Mouse (Mus musculus): ENCODE measurements around the gene Lcp1. TPM values are rescaled to one million over a fixed set of nuclear protein-coding genes. Genes with fewer than 3 reads are reported as not detected.

Gene Lcp1
- polyA plus RNA-seq, 1 experiment, result 72.9 TPM

- peaks cover 62% of the 10 kb centered on the region for H3K4me1 ChIP-seq (ENCODE audit: control insufficient read depth, insufficient read depth, insufficient read length)
- H3K27me3 ChIP-seq (ENCODE audit: control insufficient read depth, insufficient read depth, low read length), result no peaks in the 10 kb centered on the region
- no peak for TF ChIP-seq POLR2A (IDR thresholded peaks at IDR 0.05; ENCODE audit: low read depth, low read length)
- TF ChIP-seq CTCF (IDR thresholded peaks at IDR 0.05; ENCODE audit: extremely low read depth, insufficient read depth, insufficient read length, insufficient replicate concordance), result no peak
- 16% methylated on average over 5 of the region's 5 CpGs for WGBS
- H3K36me3 ChIP-seq (ENCODE audit: control insufficient read depth, insufficient read depth, low read length), result peaks cover 10% of the 10 kb centered on the region
- no peak overlapping the region for H3K4me3 ChIP-seq (ENCODE audit: extremely low read depth, insufficient read depth, insufficient read length)
- peak overlapping the region; percentile 66 for H3K27ac ChIP-seq (ENCODE audit: insufficient read depth, low read length)
- no peak for DNase-seq (ENCODE audit: low read depth in 1 of 2, low spot score in 2 of 2)
These were observed 55.1 kb downstream of the Lcp1 start for GRCm38 (mm10) chr14:75185796-75186594.

DNA sequence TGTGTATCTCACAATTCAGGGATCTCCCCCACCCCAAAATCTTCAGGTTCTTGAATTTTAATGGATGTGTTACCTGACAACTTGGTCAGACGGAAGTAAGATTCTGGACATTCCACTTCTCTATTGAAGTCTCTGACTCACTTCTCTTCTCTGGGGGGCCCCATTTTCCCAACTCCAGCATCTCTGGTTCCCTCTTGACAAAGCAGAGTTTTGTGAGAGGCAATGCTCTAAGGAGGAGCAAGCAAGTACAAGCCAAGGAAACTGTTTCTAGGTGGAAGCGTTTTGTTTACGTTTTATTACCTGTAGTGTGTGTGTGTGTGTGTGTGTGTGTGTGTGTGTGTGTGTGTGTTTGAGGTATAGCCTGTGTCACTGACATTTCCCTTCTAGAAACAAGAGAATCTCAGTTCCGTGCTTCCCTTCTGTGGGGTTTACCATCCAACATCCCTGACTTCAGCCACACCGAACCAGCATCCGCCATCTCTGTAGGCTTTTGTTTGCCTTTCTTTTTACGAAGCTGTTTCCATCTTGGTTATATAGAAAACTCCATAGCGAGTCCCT, 56.0 kb downstream of the Lcp1 start:
- 81% methylated on average over 8 of the region's 8 CpGs for WGBS
- Histone ChIP-seq H3K4me1 (ENCODE audit: control insufficient read depth, insufficient read depth, insufficient read length) (peaks cover 69% of the 10 kb centered on the region), H3K27ac (ENCODE audit: insufficient read depth, low read length) (peak overlapping the region; percentile 66), H3K36me3 (ENCODE audit: control insufficient read depth, insufficient read depth, low read length) (peaks cover 12% of the 10 kb centered on the region), H3K27me3 (ENCODE audit: control insufficient read depth, insufficient read depth, low read length) (no peaks in the 10 kb centered on the region), H3K4me3 (ENCODE audit: extremely low read depth, insufficient read depth, insufficient read length) (no peak overlapping the region)
- DNase-seq (ENCODE audit: low read depth in 1 of 2, low spot score in 2 of 2), result no peak
- no peak for TF ChIP-seq CTCF (IDR thresholded peaks at IDR 0.05; ENCODE audit: extremely low read depth, insufficient read depth, insufficient read length, insufficient replicate concordance)
- no peak for TF ChIP-seq POLR2A (IDR thresholded peaks at IDR 0.05; ENCODE audit: low read depth, low read length)

- WGBS, result 69% methylated on average over 6 of the region's 6 CpGs
- no peak overlapping the region; the same call in 1 of the 2 replicates for H3K27ac ChIP-seq (ENCODE audit: insufficient read depth, low read length)
- no peak overlapping the region for H3K4me3 ChIP-seq (ENCODE audit: extremely low read depth, insufficient read depth, insufficient read length)
- H3K36me3 ChIP-seq (ENCODE audit: control insufficient read depth, insufficient read depth, low read length), result peaks cover 12% of the 10 kb centered on the region
- TF ChIP-seq CTCF (IDR thresholded peaks at IDR 0.05; ENCODE audit: extremely low read depth, insufficient read depth, insufficient read length, insufficient replicate concordance) (no peak), POLR2A (IDR thresholded peaks at IDR 0.05; ENCODE audit: low read depth, low read length) (no peak)
- DNase-seq (ENCODE audit: low read depth in 1 of 2, low spot score in 2 of 2), result no peak
- H3K4me1 ChIP-seq (ENCODE audit: control insufficient read depth, insufficient read depth, insufficient read length), result peaks cover 65% of the 10 kb centered on the region
- no peaks in the 10 kb centered on the region for H3K27me3 ChIP-seq (ENCODE audit: control insufficient read depth, insufficient read depth, low read length)
These were observed 57.6 kb downstream of the Lcp1 start for GRCm38 (mm10) chr14:75188521-75188920.

DNA sequence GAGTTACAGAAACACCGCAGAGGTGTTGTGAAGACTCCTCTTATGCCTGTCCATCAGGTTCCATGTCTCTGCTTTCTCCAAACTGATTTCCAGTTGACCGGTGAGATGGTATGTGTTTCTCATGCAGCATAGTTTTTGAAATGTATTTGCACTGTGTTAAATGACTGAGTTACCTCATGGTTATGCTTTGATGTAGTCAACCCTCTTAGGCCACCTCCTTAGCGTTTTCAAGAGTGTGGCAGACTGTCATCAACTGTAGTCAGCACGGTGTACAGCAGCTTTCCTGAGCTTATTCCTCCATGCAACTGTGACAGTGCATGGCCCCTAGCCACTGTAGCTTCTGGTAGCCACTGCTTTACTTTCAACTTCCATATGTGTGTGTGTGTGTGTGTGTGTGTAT, 58.1 kb downstream of the Lcp1 start:
- WGBS, result 68% methylated on average over 4 of the region's 4 CpGs
- peaks cover 64% of the 10 kb centered on the region; the same call in 1 of the 2 replicates for H3K4me1 ChIP-seq (ENCODE audit: control insufficient read depth, insufficient read depth, insufficient read length)
- H3K27ac ChIP-seq (ENCODE audit: insufficient read depth, low read length), result no peak overlapping the region
- TF ChIP-seq POLR2A (IDR thresholded peaks at IDR 0.05; ENCODE audit: low read depth, low read length), result no peak
- no peak for TF ChIP-seq CTCF (IDR thresholded peaks at IDR 0.05; ENCODE audit: extremely low read depth, insufficient read depth, insufficient read length, insufficient replicate concordance)
- no peak overlapping the region for H3K4me3 ChIP-seq (ENCODE audit: extremely low read depth, insufficient read depth, insufficient read length)
- H3K27me3 ChIP-seq (ENCODE audit: control insufficient read depth, insufficient read depth, low read length), result no peaks in the 10 kb centered on the region
- H3K36me3 ChIP-seq (ENCODE audit: control insufficient read depth, insufficient read depth, low read length), result peaks cover 12% of the 10 kb centered on the region
- DNase-seq (ENCODE audit: low read depth in 1 of 2, low spot score in 2 of 2), result no peak

DNA sequence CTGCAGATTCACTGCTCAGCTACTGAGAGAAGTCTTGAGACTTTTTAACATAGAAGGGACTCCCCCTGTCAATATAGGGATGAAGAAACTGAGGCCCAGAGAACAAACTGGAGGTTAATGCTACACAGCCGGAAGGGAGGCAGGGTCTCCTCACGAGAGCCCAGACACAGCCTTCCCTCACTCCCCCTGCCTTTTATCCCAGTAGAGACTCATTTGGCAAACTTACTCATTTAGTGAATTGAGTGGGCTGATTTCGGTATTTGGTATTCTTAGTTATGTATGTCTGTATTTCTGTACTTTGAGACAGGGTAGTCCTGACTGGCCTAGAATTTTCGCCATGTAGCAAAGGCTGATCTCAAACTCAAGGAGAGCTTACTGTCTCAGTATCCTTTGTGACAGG, 59.8 kb downstream of the Lcp1 start:
- DNase-seq (ENCODE audit: low read depth in 1 of 2, low spot score in 2 of 2), result no peak
- WGBS, result 84% methylated on average over 4 of the region's 4 CpGs
- Histone ChIP-seq H3K27me3 (ENCODE audit: control insufficient read depth, insufficient read depth, low read length) (no peaks in the 10 kb centered on the region), H3K4me3 (ENCODE audit: extremely low read depth, insufficient read depth, insufficient read length) (no peak overlapping the region), H3K36me3 (ENCODE audit: control insufficient read depth, insufficient read depth, low read length) (peaks cover 13% of the 10 kb centered on the region), H3K27ac (ENCODE audit: insufficient read depth, low read length) (no peak overlapping the region), H3K4me1 (ENCODE audit: control insufficient read depth, insufficient read depth, insufficient read length) (peaks cover 58% of the 10 kb centered on the region; the same call in 1 of the 2 replicates)
- TF ChIP-seq CTCF (IDR thresholded peaks at IDR 0.05; ENCODE audit: extremely low read depth, insufficient read depth, insufficient read length, insufficient replicate concordance), result no peak
- TF ChIP-seq POLR2A (IDR thresholded peaks at IDR 0.05; ENCODE audit: low read depth, low read length), result no peak

DNA sequence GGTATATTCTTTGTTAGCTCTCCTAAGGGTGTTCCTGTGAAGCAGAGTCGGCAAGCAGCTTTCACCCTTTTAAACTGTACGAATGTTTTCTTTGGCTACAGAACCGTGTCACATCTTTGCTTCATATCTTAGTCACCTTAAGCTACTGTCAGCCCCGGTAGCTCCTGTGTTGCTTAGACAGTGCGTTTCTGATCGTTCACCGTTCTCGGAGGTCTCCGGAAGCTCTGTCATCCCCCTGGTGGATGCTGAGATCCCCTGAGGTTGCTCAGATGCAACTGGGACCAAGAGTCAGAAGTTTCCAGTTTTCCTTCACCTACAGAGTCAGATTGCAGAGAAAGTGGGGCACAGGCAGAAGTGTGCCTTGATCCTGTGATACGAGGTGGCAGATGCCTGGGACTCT, 61.5 kb downstream of the Lcp1 start:
- Histone ChIP-seq H3K27me3 (ENCODE audit: control insufficient read depth, insufficient read depth, low read length) (no peaks in the 10 kb centered on the region), H3K4me1 (ENCODE audit: control insufficient read depth, insufficient read depth, insufficient read length) (peaks cover 47% of the 10 kb centered on the region), H3K36me3 (ENCODE audit: control insufficient read depth, insufficient read depth, low read length) (peaks cover 13% of the 10 kb centered on the region), H3K4me3 (ENCODE audit: extremely low read depth, insufficient read depth, insufficient read length) (no peak overlapping the region), H3K27ac (ENCODE audit: insufficient read depth, low read length) (peak overlapping the region; percentile 27)
- TF ChIP-seq POLR2A (IDR thresholded peaks at IDR 0.05; ENCODE audit: low read depth, low read length) (no peak), CTCF (IDR thresholded peaks at IDR 0.05; ENCODE audit: extremely low read depth, insufficient read depth, insufficient read length, insufficient replicate concordance) (no peak)
- no peak for DNase-seq (ENCODE audit: low read depth in 1 of 2, low spot score in 2 of 2)
- 68% methylated on average over 10 of the region's 10 CpGs for WGBS

DNA sequence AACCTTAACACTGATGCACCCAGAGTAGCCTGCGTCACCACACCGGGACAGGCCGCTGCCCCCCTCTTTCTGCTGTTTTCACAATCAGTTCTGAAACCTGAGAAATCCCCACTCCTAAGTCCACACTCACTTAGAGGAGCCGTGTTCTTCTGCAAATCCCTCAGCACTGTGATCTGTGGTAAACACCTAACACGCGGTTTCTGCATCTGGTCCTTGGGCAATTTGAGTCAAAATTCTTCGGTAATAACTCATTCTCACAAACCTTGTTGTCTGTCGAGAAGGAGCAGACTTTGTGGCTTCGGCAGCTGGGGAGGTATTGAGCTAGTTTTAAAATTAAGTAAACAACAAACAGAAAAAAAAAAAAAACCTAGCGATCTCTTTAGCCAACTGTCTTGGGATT, 62.0 kb downstream of the Lcp1 start:
- TF ChIP-seq POLR2A (IDR thresholded peaks at IDR 0.05; ENCODE audit: low read depth, low read length), result no peak
- TF ChIP-seq CTCF (IDR thresholded peaks at IDR 0.05; ENCODE audit: extremely low read depth, insufficient read depth, insufficient read length, insufficient replicate concordance), result no peak
- Histone ChIP-seq H3K36me3 (ENCODE audit: control insufficient read depth, insufficient read depth, low read length) (peaks cover 14% of the 10 kb centered on the region), H3K4me1 (ENCODE audit: control insufficient read depth, insufficient read depth, insufficient read length) (peaks cover 44% of the 10 kb centered on the region), H3K4me3 (ENCODE audit: extremely low read depth, insufficient read depth, insufficient read length) (no peak overlapping the region), H3K27ac (ENCODE audit: insufficient read depth, low read length) (peak overlapping the region; percentile 27), H3K27me3 (ENCODE audit: control insufficient read depth, insufficient read depth, low read length) (no peaks in the 10 kb centered on the region)
- WGBS, result 50% methylated on average over 10 of the region's 10 CpGs
- no peak for DNase-seq (ENCODE audit: low read depth in 1 of 2, low spot score in 2 of 2)
